Mouse (Mus musculus) mesoderm, embryonic 11.5 days (tissue): ENCODE results near the gene Wdr18.
"Not testable (repeated sequence)": the region's sequence is repeated elsewhere in the genome, so short reads cannot be mapped to it uniquely, and the experiment has no call there.

ENCODE experiments used
- DNase-seq: peaks from one replicate; pipeline ENCODE4 v3.0.0-alpha.2; 2012; ENCODE audit warnings: low read depth, low spot score

Gene Wdr18

GRCm38 (mm10) chr10:79946752-79947322 lies 13.1 kb upstream of the Wdr18 start:
- DNase-seq: no peak

GRCm38 (mm10) chr10:79947502-79947901 lies 12.4 kb upstream of the Wdr18 start:
- no peak for DNase-seq

- DNase-seq: no peak
Measured at GRCm38 (mm10) chr10:79949873-79950272, 10.1 kb upstream of the Wdr18 start.

- DNase-seq: no peak
Measured at GRCm38 (mm10) chr10:79950661-79951060, 9.3 kb upstream of the Wdr18 start.

GRCm38 (mm10) chr10:79953946-79954345 lies 6.0 kb upstream of the Wdr18 start:
- no peak for DNase-seq

GRCm38 (mm10) chr10:79955691-79956090 lies 4.3 kb upstream of the Wdr18 start:
- DNase-seq: no peak

- DNase-seq: no peak
Measured at GRCm38 (mm10) chr10:79956643-79957154, 3.3 kb upstream of the Wdr18 start.

GRCm38 (mm10) chr10:79958140-79958816 lies 1.7 kb upstream of the Wdr18 start:
- DNase-seq: peak; percentile 81

GRCm38 (mm10) chr10:79959412-79959811 lies 540 bp upstream of the Wdr18 start:
- not testable (repeated sequence) for DNase-seq

GRCm38 (mm10) chr10:79960671-79961294 lies 831 bp downstream of the Wdr18 start:
- no peak for DNase-seq

- DNase-seq: no peak
Measured at GRCm38 (mm10) chr10:79964727-79965126, 4.8 kb downstream of the Wdr18 start.

- DNase-seq: no peak
Measured at GRCm38 (mm10) chr10:79965325-79965724, 5.4 kb downstream of the Wdr18 start.

- no peak for DNase-seq
Measured at GRCm38 (mm10) chr10:79966886-79967400, 7.0 kb downstream of the Wdr18 start.

- DNase-seq: no peak
Measured at GRCm38 (mm10) chr10:79968181-79968580, 8.2 kb downstream of the Wdr18 start.

GRCm38 (mm10) chr10:79969124-79969568 lies 9.2 kb downstream of the Wdr18 start:
- DNase-seq: no peak

GRCm38 (mm10) chr10:79970415-79971182 lies 10.6 kb downstream of the Wdr18 start, which contains the start of gene Grin3b:
Grin3b (plus strand) TSS chr10:79970715.
- DNase-seq: no peak

- DNase-seq: no peak
Measured at GRCm38 (mm10) chr10:79971183-79971497, 11.2 kb downstream of the Wdr18 start.

- DNase-seq: no peak
Measured at GRCm38 (mm10) chr10:79972831-79973230, 12.9 kb downstream of the Wdr18 start.

GRCm38 (mm10) chr10:79974087-79974486 lies 14.1 kb downstream of the Wdr18 start:
- DNase-seq: no peak

GRCm38 (mm10) chr10:79974668-79975067 lies 14.7 kb downstream of the Wdr18 start:
- DNase-seq: no peak

- no peak for DNase-seq
Measured at GRCm38 (mm10) chr10:79976071-79976721, 16.2 kb downstream of the Wdr18 start.
